Mouse (Mus musculus) liver, postnatal 0 days (tissue): ENCODE measurements around the gene Mrpl3. TPM values are rescaled to one million over a fixed set of nuclear protein-coding genes. Genes with fewer than 3 reads are reported as not detected.
A peak's percentile ranks its signal among the peaks of the same experiment; 100 is the strongest.

ENCODE experiments used
- ATAC-seq: fragments of 200-750 bp; cut with Nextera tagmentation; 2 replicates; pipeline ENCODE4 v1.8.0; 2017; ENCODE audit warnings: mild to moderate bottlenecking, moderate library complexity
- DNase-seq: peaks from one replicate; pipeline ENCODE4 v3.0.0-alpha.2; 2016
- H3K27ac ChIP-seq: fragments of 300-500 bp; sonication (generic); 2 replicates; pipeline ENCODE4 v1.5.1; 2014; ENCODE audit warnings: antibody characterized with exemption, moderate library complexity, mild to moderate bottlenecking, low read depth
- H3K27me3 ChIP-seq: fragments of 300-500 bp; sonication (generic); 2 replicates; pipeline ENCODE4 v1.6.1; 2014; ENCODE audit warnings: low read length, control low read depth, mixed read lengths; ENCODE audit not compliant: insufficient read depth
- H3K36me3 ChIP-seq: fragments of 300-500 bp; sonication (generic); replicated peaks from 2 replicates; pipeline ENCODE4 v1.6.1; 2014; ENCODE audit warnings: mild to moderate bottlenecking, control low read depth, low read length, moderate library complexity, mixed read lengths; ENCODE audit not compliant: insufficient read depth
- H3K4me1 ChIP-seq: fragments of 300-500 bp; sonication (generic); 2 replicates; pipeline ENCODE4 v1.6.1; 2014; ENCODE audit warnings: antibody characterized with exemption, mild to moderate bottlenecking, control low read depth; ENCODE audit not compliant: insufficient read depth
- H3K4me2 ChIP-seq: fragments of 300-500 bp; sonication (generic); 2 replicates; pipeline ENCODE4 v1.6.1; 2014; ENCODE audit warnings: low read depth, mild to moderate bottlenecking, low read length, moderate library complexity, mixed read lengths
- H3K4me3 ChIP-seq: fragments of 300-500 bp; sonication (generic); 2 replicates; pipeline ENCODE4 v1.5.1; 2014; ENCODE audit warnings: low read depth, low read length
- H3K9ac ChIP-seq: fragments of 300-500 bp; sonication (generic); replicated peaks from 2 replicates; pipeline ENCODE4 v1.6.1; 2014; ENCODE audit warnings: mild to moderate bottlenecking, moderate library complexity
- H3K9me3 ChIP-seq: fragments of 300-500 bp; sonication (generic); 2 replicates; pipeline ENCODE4 v1.6.1; 2016; ENCODE audit warnings: mild to moderate bottlenecking, control low read depth, low read length, mixed read lengths
- CTCF ChIP-seq: sonication (generic); IDR thresholded peaks from 2 replicates; pipeline ENCODE4 v1.5.1; 2016; ENCODE audit warnings: antibody characterized with exemption, low read depth
- EP300 ChIP-seq: IDR thresholded peaks from 2 replicates; pipeline ENCODE4 v1.6.1; 2016; ENCODE audit warnings: antibody characterized with exemption, low read depth, mild to moderate bottlenecking
- WGBS: fragments of 180-500 bp; shearing (Covaris S2); extraction: QIAGEN DNeasy Blood & Tissue Kit; methylation state at CpG from one replicate; pipeline ENCODE4 v1.1.7; 2014; ENCODE audit not compliant: insufficient replicate concordance; 5-methylcytosine and 5-hydroxymethylcytosine counted together
- polyA plus RNA-seq: library from polyadenylated mRNA; unstranded; fragments of >200 nt; fragmentation: Nextera tagmentation; extraction: Ambion mirVana; gene quantifications from 2 replicates; pipeline ENCODE4 v1.2.1, GENCODE M21; 2015

The Mrpl3 gene
- 34.6 and 39.0 TPM in 2 replicates for polyA plus RNA-seq

- peak; percentile 93 for ATAC-seq
- DNase-seq = peak; percentile 87
These were observed at the start of gene Mrpl3 for GRCm38 (mm10) chr9:105053147-105053557. Mrpl3 (plus strand) TSS chr9:105053239.

GRCm38 (mm10) chr9:105010721-105011120, 42.3 kb upstream of the Mrpl3 start:
- Histone ChIP-seq H3K36me3 (no peaks in the 10 kb centered on the region), H3K27me3 (no peaks in the 10 kb centered on the region), H3K4me3 (no peak overlapping the region), H3K9ac (no peak overlapping the region), H3K27ac (no peak overlapping the region), H3K4me2 (no peak overlapping the region), H3K9me3 (no peaks in the 10 kb centered on the region), H3K4me1 (no peaks in the 10 kb centered on the region)
- DNase-seq (no peak), ATAC-seq (no peak)
- no peak for TF ChIP-seq EP300
- no peak for TF ChIP-seq CTCF
- 26% methylated on average over 2 of the region's 2 CpGs for WGBS

More at GRCm38 (mm10) chr9:105053147-105053557, at the start of gene Mrpl3:
- peak within 1 kb of the TSS; percentile 77 for H3K4me2 ChIP-seq
- H3K4me3 ChIP-seq = peak within 1 kb of the TSS; percentile 89
- peak within 1 kb of the TSS; percentile 95 for H3K9ac ChIP-seq
- H3K4me1 ChIP-seq = no peaks in the 10 kb centered on the region; the same call in 1 of the 2 replicates
- WGBS = 3% methylated on average over 31 of the region's 31 CpGs
- H3K27me3 ChIP-seq = no peaks in the 10 kb centered on the region
- H3K36me3 ChIP-seq = peaks cover 31% of the 10 kb centered on the region
- TF ChIP-seq CTCF (no peak), EP300 (no peak)
- H3K27ac ChIP-seq = peak within 1 kb of the TSS; percentile 82
- no peaks in the 10 kb centered on the region for H3K9me3 ChIP-seq

- Histone ChIP-seq H3K4me3 (no peak overlapping the region), H3K27me3 (no peaks in the 10 kb centered on the region), H3K9me3 (no peaks in the 10 kb centered on the region), H3K9ac (no peak overlapping the region), H3K27ac (no peak overlapping the region), H3K36me3 (no peaks in the 10 kb centered on the region), H3K4me2 (no peak overlapping the region), H3K4me1 (no peaks in the 10 kb centered on the region)
- TF ChIP-seq EP300 = no peak
- TF ChIP-seq CTCF = no peak
- no peak for ATAC-seq
- 74% methylated on average over 7 of the region's 7 CpGs for WGBS
- no peak for DNase-seq
These were observed 34.9 kb upstream of the Mrpl3 start for GRCm38 (mm10) chr9:105018186-105018585.

- no peaks in the 10 kb centered on the region for H3K9me3 ChIP-seq
- ATAC-seq = no peak
- H3K36me3 ChIP-seq = no peaks in the 10 kb centered on the region
- no peak for TF ChIP-seq CTCF
- TF ChIP-seq EP300 = no peak
- H3K27me3 ChIP-seq = no peaks in the 10 kb centered on the region
- H3K4me3 ChIP-seq = no peak overlapping the region
- H3K27ac ChIP-seq = no peak overlapping the region
- 50% methylated on average over 3 of the region's 3 CpGs for WGBS
- no peak overlapping the region for H3K9ac ChIP-seq
- no peak overlapping the region for H3K4me2 ChIP-seq
- no peak for DNase-seq
- H3K4me1 ChIP-seq = no peaks in the 10 kb centered on the region
These were observed 24.7 kb upstream of the Mrpl3 start for GRCm38 (mm10) chr9:105028311-105028710.

- WGBS = 76% methylated on average over 9 of the region's 9 CpGs
- Histone ChIP-seq H3K4me2 (no peak overlapping the region), H3K9me3 (no peaks in the 10 kb centered on the region), H3K4me3 (no peak overlapping the region), H3K4me1 (no peaks in the 10 kb centered on the region), H3K27ac (no peak overlapping the region), H3K36me3 (no peaks in the 10 kb centered on the region), H3K9ac (no peak overlapping the region), H3K27me3 (no peaks in the 10 kb centered on the region)
- ATAC-seq (no peak), DNase-seq (no peak)
- no peak for TF ChIP-seq EP300
These were observed 20.5 kb upstream of the Mrpl3 start for GRCm38 (mm10) chr9:105032572-105032971.

GRCm38 (mm10) chr9:105033641-105034040, 19.4 kb upstream of the Mrpl3 start:
- ATAC-seq (no peak), DNase-seq (no peak)
- no peaks in the 10 kb centered on the region for H3K36me3 ChIP-seq
- TF ChIP-seq CTCF (no peak), EP300 (no peak)
- H3K27me3 ChIP-seq = no peaks in the 10 kb centered on the region
- no peak overlapping the region for H3K4me2 ChIP-seq
- no peak overlapping the region for H3K27ac ChIP-seq
- H3K4me1 ChIP-seq = no peaks in the 10 kb centered on the region
- H3K9me3 ChIP-seq = no peaks in the 10 kb centered on the region
- H3K9ac ChIP-seq = no peak overlapping the region
- H3K4me3 ChIP-seq = no peak overlapping the region
- 88% methylated on average over 7 of the region's 7 CpGs for WGBS

- H3K27ac ChIP-seq = no peak overlapping the region
- no peaks in the 10 kb centered on the region for H3K36me3 ChIP-seq
- H3K4me1 ChIP-seq = no peaks in the 10 kb centered on the region
- no peaks in the 10 kb centered on the region for H3K9me3 ChIP-seq
- no peak overlapping the region for H3K4me2 ChIP-seq
- no peak for DNase-seq
- TF ChIP-seq CTCF (no peak), EP300 (no peak)
- no peaks in the 10 kb centered on the region for H3K27me3 ChIP-seq
- 54% methylated on average over 3 of the region's 3 CpGs for WGBS
- no peak overlapping the region for H3K4me3 ChIP-seq
- ATAC-seq = no peak
- no peak overlapping the region for H3K9ac ChIP-seq
These were observed 15.2 kb upstream of the Mrpl3 start for GRCm38 (mm10) chr9:105037847-105038246.
